Mouse (Mus musculus): ENCODE data around the gene Ets1. TPM values are rescaled to one million over a fixed set of nuclear protein-coding genes. Genes with fewer than 3 reads are reported as not detected.

Gene Ets1
- total RNA-seq, 4 experiments from 2014 or later, result 9.7 to 11.3 (median 10.7) TPM

GRCm38 (mm10) chr9:32729207-32729606 is 93.2 kb downstream of the Ets1 start:
- no peak for DNase-seq (ENCODE audit: low spot score in 2 of 2)

GRCm38 (mm10) chr9:32730001-32730655 is 94.1 kb downstream of the Ets1 start:
- no peak for DNase-seq (ENCODE audit: low spot score in 2 of 2)

DNA sequence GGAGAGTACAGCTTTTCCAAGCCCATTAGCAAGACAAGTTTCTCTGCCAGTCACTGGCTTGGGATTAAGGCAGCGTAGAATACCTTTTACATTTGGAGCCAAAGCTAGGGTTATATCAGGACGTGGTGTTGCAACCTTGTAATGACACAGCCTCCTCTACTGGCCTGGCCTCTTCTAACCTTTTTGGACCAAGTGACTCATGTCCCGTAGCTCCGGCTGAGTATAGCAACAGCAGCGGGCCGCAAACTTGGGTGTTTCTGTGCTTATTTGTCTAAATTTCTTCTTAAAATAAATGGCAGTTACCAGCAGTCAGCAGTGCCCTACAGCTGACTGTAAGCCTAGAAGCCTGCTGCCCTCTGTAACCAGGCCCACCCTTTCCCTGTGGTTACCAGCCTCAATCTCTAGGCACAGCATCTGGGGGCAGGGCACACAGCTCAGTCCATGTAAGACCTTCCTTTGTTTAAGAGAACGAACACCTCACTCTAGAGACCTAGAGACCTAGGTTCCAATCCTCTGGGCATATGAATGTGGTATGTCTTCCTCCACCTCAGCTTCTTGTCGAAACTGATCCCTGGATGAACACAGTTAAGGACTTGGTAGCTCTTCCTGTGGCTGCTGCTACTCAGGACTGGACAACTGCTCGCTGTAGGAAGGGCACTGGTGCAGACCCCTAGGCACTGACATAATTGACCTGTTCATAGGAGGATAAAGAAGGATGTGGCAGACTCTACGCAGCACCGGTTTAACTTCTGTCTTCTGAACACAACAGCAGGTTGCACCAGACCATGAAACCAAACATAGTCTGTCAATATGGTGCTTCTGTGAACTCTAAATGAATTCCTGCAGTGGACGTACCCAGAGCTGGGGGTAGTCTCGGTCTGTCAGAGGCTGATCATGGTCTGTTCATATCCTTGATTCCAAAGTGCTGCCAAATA is 94.9 kb downstream of the Ets1 start:
- no peak for DNase-seq (ENCODE audit: low spot score in 2 of 2)

GRCm38 (mm10) chr9:32731787-32732186 is 95.8 kb downstream of the Ets1 start:
- no peak for DNase-seq (ENCODE audit: low spot score in 2 of 2)

DNA sequence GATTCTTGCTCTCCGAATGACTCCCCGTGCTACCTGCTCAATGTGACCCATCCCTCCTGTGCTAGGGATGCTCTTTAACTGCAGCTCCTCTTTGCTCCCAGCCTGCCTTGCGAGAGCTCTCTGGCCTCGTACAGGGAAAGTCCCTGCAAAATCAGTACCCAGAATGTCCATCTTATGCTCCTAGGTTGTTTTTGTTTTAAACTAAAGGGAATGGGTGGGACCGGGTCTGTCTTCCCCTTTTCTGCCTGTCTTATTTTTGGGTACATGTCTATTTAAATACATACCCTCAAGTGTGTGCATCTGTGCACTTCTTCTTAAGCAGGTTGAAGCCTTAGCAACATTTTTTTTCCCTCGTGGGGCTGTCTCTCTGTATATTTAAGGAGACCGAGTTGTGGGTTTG is 99.0 kb downstream of the Ets1 start:
- DNase-seq (ENCODE audit: low spot score in 2 of 2), result no peak

DNA sequence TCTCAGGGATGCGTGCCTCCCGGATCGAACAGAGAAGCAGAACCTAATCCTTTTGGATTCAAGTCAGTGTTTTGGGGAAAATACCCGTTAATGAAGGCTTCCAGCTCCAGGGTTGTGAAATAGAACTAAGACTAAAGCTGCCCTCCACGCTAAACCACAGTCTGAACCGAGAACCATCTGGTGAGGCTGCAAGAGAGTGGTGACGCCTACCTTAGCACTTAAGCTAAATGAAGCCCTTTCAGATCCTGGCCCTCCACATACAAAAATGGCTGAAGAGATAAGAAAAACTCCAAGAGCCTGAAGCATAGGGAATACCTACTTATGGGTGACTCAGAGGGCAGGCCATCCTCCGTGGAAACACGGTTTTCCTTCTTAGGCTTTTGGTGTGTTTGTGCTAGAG is 100.0 kb downstream of the Ets1 start:
- no peak for DNase-seq (ENCODE audit: low spot score in 2 of 2)

DNA sequence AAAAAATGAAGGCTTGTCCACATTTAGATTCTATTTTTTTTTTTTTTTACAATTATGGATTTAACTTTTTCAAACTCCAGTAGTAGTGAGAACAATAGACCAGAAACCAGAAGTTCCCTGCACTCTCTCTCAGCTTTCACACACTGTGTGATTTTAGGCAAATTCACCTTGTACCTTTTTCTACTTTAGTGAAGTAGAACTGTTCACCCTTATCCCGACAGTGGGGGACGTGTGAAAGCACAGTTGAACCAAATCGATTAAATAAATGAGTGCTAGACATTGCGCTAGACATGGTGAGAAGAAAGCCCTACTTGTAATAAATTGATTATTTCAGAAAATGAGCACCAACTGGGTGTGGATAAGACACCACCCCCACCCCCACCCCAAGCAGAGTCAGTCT is 104.0 kb downstream of the Ets1 start:
- DNase-seq (ENCODE audit: low spot score in 2 of 2), result no peak

DNA sequence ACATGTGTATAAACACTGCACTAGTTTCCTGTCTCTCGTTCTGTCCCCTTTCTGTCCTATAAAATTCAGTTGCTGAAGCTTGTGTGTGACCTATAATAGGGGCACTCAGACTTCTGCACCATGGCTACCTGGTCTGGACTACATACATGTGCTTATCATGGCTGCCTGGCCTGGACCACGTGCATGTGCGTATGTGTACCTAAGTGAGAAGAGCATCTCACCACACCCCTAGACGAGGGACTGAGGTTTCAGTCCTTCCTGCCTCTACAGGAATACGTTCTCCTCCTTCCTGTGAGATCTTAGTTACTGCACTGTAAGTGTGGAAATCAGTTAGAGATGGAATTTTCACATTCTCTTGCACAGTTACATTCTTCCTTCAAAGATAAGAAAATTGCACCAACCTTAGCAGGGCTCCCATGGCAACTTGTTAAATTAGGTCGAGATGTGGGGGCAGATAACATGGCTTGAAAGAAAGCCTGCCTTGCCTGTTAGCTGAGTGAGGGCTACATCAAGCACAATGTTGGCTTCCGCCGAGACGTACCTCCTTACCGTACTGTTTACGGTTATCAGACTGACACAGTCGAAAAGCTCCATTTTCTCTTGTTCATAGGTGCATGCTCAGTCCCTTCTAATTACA is 104.8 kb downstream of the Ets1 start:
- DNase-seq (ENCODE audit: low spot score in 2 of 2), result no peak

GRCm38 (mm10) chr9:32741681-32742080 is 105.7 kb downstream of the Ets1 start:
- no peak for DNase-seq (ENCODE audit: low spot score in 2 of 2)

DNA sequence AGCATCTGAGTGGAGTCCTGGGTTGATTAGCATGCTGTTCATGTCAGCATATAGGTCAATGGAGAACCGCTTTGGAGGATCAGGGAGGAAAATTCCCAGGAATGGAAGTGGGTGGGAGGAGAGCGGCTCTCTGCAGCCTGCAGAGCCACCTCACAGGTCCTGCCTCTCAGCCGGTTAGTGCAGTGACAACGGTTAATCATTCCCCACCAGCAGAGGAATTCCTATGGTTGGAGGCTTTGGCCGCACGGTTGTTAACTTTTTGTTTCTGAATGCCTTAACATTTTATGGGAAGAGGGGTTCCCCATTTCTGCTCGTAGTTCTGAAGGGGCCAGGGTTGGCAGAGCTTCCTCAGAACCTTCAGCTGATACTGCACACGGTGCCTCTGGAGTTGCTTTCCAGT is 107.1 kb downstream of the Ets1 start:
- DNase-seq (ENCODE audit: low spot score in 2 of 2), result no peak

GRCm38 (mm10) chr9:32743642-32744161 is 107.7 kb downstream of the Ets1 start:
- DNase-seq (ENCODE audit: low spot score in 2 of 2), result no peak

DNA sequence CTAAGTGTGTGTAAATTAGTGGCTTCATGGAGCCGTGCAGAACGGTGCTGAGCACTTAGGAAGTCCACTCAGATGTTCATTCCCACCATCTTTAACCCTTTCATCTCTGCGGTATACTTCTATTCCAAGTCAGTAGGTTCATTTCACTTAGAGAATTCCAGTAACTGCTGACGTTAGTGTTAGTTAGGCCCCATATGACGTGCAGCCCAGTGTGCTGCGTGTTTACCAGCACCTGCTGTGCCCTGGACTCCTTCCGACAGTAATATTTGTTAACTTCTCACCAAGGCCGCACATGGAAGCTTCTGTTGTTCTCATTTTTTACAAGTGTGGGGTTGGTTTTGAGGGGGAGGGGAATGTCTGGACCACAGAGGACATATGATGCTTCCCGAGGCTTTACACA is 108.3 kb downstream of the Ets1 start:
- DNase-seq (ENCODE audit: low spot score in 2 of 2), result no peak

DNA sequence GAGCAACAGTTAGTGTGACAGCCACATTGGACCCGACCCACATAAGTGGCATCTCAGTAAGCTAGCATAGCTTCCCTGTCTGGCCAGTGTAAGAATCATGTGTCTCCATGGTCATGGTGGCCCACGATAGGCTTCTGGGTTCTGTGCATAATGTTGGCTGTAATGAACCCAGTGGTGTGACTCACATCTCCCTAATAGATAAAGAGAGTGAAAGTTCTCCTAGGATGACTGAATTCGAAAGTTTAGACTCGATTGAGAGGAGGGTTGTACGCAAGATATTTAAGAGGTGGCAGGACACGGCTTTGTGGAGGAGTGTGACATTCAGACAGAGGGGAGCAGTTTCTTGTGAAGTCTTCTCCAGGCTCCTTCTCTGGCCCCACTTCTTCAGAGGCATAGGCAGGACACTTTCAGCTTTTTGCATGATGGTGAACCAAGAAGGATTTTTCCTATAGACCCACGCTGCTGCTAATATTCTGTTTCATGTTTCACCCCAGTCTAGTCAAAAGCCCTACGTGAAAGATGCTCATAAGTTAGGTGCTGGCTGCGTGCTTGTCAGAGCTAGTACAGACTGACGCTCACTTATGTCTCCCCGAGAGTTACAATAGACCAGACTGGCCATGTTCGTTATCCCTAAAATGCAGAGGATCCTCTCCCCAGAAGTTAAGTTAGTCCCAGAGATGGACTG is 109.2 kb downstream of the Ets1 start:
- no peak for DNase-seq (ENCODE audit: low spot score in 2 of 2)

GRCm38 (mm10) chr9:32745998-32746397 is 110.0 kb downstream of the Ets1 start:
- DNase-seq (ENCODE audit: low spot score in 2 of 2), result no peak

- no peak for DNase-seq (ENCODE audit: low spot score in 2 of 2)
These were observed 110.6 kb downstream of the Ets1 start for GRCm38 (mm10) chr9:32746615-32747014.

- DNase-seq (ENCODE audit: low spot score in 2 of 2), result no peak
These were observed 111.6 kb downstream of the Ets1 start for GRCm38 (mm10) chr9:32747624-32748023.

- DNase-seq (ENCODE audit: low spot score in 2 of 2), result no peak
These were observed 112.5 kb downstream of the Ets1 start for GRCm38 (mm10) chr9:32748552-32748951.

DNA sequence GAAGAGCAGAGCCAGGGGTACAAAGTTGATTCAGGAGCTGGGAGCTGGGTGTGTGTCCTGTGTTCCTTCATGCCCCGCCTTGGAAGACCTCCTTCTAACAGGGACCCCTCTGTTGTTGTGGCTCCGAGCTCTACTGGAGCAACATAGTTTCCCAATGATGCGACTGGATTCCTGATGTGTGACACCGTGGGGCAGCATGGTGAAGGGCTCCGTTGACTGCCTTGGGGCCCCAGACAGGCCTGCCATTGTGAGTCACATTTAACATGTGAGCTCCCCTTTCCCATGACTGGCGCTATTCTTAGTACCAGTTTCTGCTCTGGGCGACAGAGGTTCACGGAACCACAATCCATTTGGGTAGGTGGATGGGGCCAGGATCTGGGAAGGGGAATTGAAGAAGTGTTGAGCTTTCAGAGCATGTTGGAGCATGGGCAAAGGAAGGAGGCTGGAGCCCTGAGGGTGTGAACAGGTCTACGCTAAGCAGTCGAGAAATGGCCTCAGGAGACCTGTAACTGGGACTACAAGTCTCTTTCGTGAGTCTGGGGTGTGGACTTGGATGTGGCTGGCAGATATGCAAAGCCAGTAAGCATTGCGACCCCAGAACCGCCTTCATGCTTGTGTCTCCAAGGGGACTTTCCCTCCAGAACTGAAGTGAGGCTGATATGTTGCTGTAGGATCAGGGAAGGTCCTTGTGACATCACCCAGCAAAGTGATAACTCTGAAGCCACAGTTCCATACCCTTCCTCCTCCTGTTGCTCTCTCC is 113.9 kb downstream of the Ets1 start:
- no peak for DNase-seq (ENCODE audit: low spot score in 2 of 2)

- no peak for DNase-seq (ENCODE audit: low spot score in 2 of 2)
These were observed 116.6 kb downstream of the Ets1 start for GRCm38 (mm10) chr9:32752602-32753001.

DNA sequence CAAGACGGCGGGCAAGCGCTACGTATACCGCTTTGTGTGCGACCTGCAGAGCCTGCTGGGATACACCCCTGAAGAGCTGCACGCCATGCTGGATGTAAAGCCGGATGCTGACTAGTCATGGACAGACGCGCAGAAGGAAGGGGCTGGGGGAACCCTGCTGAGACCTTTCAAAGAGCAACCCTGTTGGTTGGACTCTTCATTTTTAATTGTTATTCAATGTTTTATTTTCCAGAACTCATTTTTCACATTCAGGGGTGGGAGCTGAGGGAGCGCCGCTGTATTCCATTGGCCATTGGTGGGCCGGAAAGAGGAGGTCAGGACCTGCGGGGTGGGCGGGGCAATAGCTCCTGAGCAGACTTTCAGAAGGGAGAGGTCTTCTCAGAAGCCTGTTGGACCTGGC is 118.3 kb downstream of the Ets1 start:
- DNase-seq (ENCODE audit: low spot score in 2 of 2), result no peak

- DNase-seq (ENCODE audit: low spot score in 2 of 2), result no peak
These were observed 120.0 kb downstream of the Ets1 start for GRCm38 (mm10) chr9:32756002-32756401.
